Mouse (Mus musculus): ENCODE measurements around the gene Egfl7. TPM values are rescaled to one million over a fixed set of nuclear protein-coding genes. Genes with fewer than 3 reads are reported as not detected.
A peak's percentile ranks its signal among the peaks of the same experiment; 100 is the strongest.

Egfl7 gene
- polyA plus RNA-seq, 1 experiment from 2014 or later = 85.7 TPM

GRCm38 (mm10) chr2:26596898-26597297 is 17.1 kb downstream of the Egfl7 start:
- no peak for DNase-seq (ENCODE audit: low spot score)
- peaks cover 11% of the 10 kb centered on the region for H3K27me3 ChIP-seq (ENCODE audit: low read depth, poor library complexity, severe bottlenecking)
- no peaks in the 10 kb centered on the region for H3K36me3 ChIP-seq
- H3K4me1 ChIP-seq = no peaks in the 10 kb centered on the region
- H3K4me3 ChIP-seq = no peak overlapping the region
- H3K27ac ChIP-seq (replicated peaks) = no peak overlapping the region
- 96% methylated on average over 3 of the region's 3 CpGs for WGBS
- no peaks in the 10 kb centered on the region for H3K9me3 ChIP-seq (replicated peaks)

- Histone ChIP-seq H3K9me3 (replicated peaks) (no peaks in the 10 kb centered on the region), H3K27ac (replicated peaks) (no peak overlapping the region), H3K27me3 (ENCODE audit: low read depth, poor library complexity, severe bottlenecking) (peaks cover 20% of the 10 kb centered on the region), H3K36me3 (no peaks in the 10 kb centered on the region), H3K4me1 (peaks cover under 1% of the 10 kb centered on the region; the same call in 1 of the 2 replicates), H3K4me3 (no peak overlapping the region)
- WGBS = 90% methylated on average over 2 of the region's 2 CpGs
- no peak for DNase-seq (ENCODE audit: low spot score)
Measured at GRCm38 (mm10) chr2:26597810-26598209, 18.0 kb downstream of the Egfl7 start.

- peaks cover 27% of the 10 kb centered on the region for H3K27me3 ChIP-seq (ENCODE audit: low read depth, poor library complexity, severe bottlenecking)
- no peaks in the 10 kb centered on the region for H3K36me3 ChIP-seq
- WGBS = 88% methylated on average over 3 of the region's 3 CpGs
- no peaks in the 10 kb centered on the region for H3K9me3 ChIP-seq (replicated peaks)
- DNase-seq (ENCODE audit: low spot score) = no peak
- H3K4me1 ChIP-seq = peaks cover 7% of the 10 kb centered on the region
- H3K4me3 ChIP-seq = no peak overlapping the region
- H3K27ac ChIP-seq (replicated peaks) = no peak overlapping the region
Measured at GRCm38 (mm10) chr2:26598462-26598861, 18.6 kb downstream of the Egfl7 start.

GRCm38 (mm10) chr2:26599965-26600364 is 20.2 kb downstream of the Egfl7 start:
- WGBS = 87% methylated on average over 4 of the region's 4 CpGs
- no peak for DNase-seq (ENCODE audit: low spot score)
- H3K9me3 ChIP-seq (replicated peaks) = no peaks in the 10 kb centered on the region
- H3K4me1 ChIP-seq = peaks cover 19% of the 10 kb centered on the region
- H3K27me3 ChIP-seq (ENCODE audit: low read depth, poor library complexity, severe bottlenecking) = peaks cover 42% of the 10 kb centered on the region
- H3K4me3 ChIP-seq = no peak overlapping the region
- no peak overlapping the region for H3K27ac ChIP-seq (replicated peaks)
- no peaks in the 10 kb centered on the region for H3K36me3 ChIP-seq

- Histone ChIP-seq H3K27ac (replicated peaks) (no peak overlapping the region), H3K36me3 (no peaks in the 10 kb centered on the region), H3K27me3 (ENCODE audit: low read depth, poor library complexity, severe bottlenecking) (peaks cover 49% of the 10 kb centered on the region), H3K4me1 (peaks cover 19% of the 10 kb centered on the region), H3K4me3 (no peak overlapping the region), H3K9me3 (replicated peaks) (no peaks in the 10 kb centered on the region)
- no peak for DNase-seq (ENCODE audit: low spot score)
- WGBS = 93% methylated on average over 2 of the region's 2 CpGs
Measured at GRCm38 (mm10) chr2:26600664-26601063, 20.9 kb downstream of the Egfl7 start.

- H3K27me3 ChIP-seq (ENCODE audit: low read depth, poor library complexity, severe bottlenecking) = peaks cover 58% of the 10 kb centered on the region
- 92% methylated on average over 1 of the region's 1 CpGs for WGBS
- no peaks in the 10 kb centered on the region for H3K9me3 ChIP-seq (replicated peaks)
- no peak overlapping the region for H3K4me3 ChIP-seq
- H3K4me1 ChIP-seq = peaks cover 19% of the 10 kb centered on the region
- no peaks in the 10 kb centered on the region for H3K36me3 ChIP-seq
- H3K27ac ChIP-seq (replicated peaks) = no peak overlapping the region
- DNase-seq (ENCODE audit: low spot score) = no peak
Measured at GRCm38 (mm10) chr2:26601595-26601994, 21.8 kb downstream of the Egfl7 start.

GRCm38 (mm10) chr2:26602631-26603030 is 22.8 kb downstream of the Egfl7 start:
- WGBS = 81% methylated on average over 5 of the region's 5 CpGs
- H3K36me3 ChIP-seq = no peaks in the 10 kb centered on the region
- H3K9me3 ChIP-seq (replicated peaks) = no peaks in the 10 kb centered on the region
- H3K27me3 ChIP-seq (ENCODE audit: low read depth, poor library complexity, severe bottlenecking) = peaks cover 64% of the 10 kb centered on the region
- no peak overlapping the region for H3K4me3 ChIP-seq
- no peak overlapping the region for H3K27ac ChIP-seq (replicated peaks)
- no peak for DNase-seq (ENCODE audit: low spot score)
- peaks cover 26% of the 10 kb centered on the region for H3K4me1 ChIP-seq

GRCm38 (mm10) chr2:26603159-26603558 is 23.3 kb downstream of the Egfl7 start:
- peak overlapping the region; percentile 78; the same call in 1 of the 2 replicates for H3K27ac ChIP-seq (replicated peaks)
- H3K27me3 ChIP-seq (ENCODE audit: low read depth, poor library complexity, severe bottlenecking) = peaks cover 68% of the 10 kb centered on the region
- peak overlapping the region; percentile 66 for H3K4me3 ChIP-seq
- no peaks in the 10 kb centered on the region for H3K9me3 ChIP-seq (replicated peaks)
- no peaks in the 10 kb centered on the region for H3K36me3 ChIP-seq
- no peak for DNase-seq (ENCODE audit: low spot score)
- 31% methylated on average over 6 of the region's 6 CpGs for WGBS
- peaks cover 26% of the 10 kb centered on the region for H3K4me1 ChIP-seq

GRCm38 (mm10) chr2:26603720-26604671 is 24.2 kb downstream of the Egfl7 start, which contains the start of gene Agpat2:
Agpat2 (minus strand) TSS chr2:26604417.
- peaks cover 68% of the 10 kb centered on the region for H3K27me3 ChIP-seq (ENCODE audit: low read depth, poor library complexity, severe bottlenecking)

GRCm38 (mm10) chr2:26605331-26605730 is 25.5 kb downstream of the Egfl7 start:
- no peaks in the 10 kb centered on the region for H3K9me3 ChIP-seq (replicated peaks)
- WGBS = 85% methylated on average over 8 of the region's 8 CpGs
- H3K36me3 ChIP-seq = no peaks in the 10 kb centered on the region
- H3K4me3 ChIP-seq = no peak overlapping the region
- H3K27ac ChIP-seq (replicated peaks) = no peak overlapping the region
- peaks cover 26% of the 10 kb centered on the region for H3K4me1 ChIP-seq
- H3K27me3 ChIP-seq (ENCODE audit: low read depth, poor library complexity, severe bottlenecking) = peaks cover 71% of the 10 kb centered on the region
- DNase-seq (ENCODE audit: low spot score) = no peak

More at GRCm38 (mm10) chr2:26603720-26604671, 24.2 kb downstream of the Egfl7 start, which contains the start of gene Agpat2:
- under 1% methylated on average over 98 of the region's 103 CpGs for WGBS
- Histone ChIP-seq H3K27ac (replicated peaks) (peak within 1 kb of the TSS; percentile 78), H3K4me1 (peaks cover 26% of the 10 kb centered on the region), H3K9me3 (replicated peaks) (no peaks in the 10 kb centered on the region), H3K4me3 (peak within 1 kb of the TSS; percentile 66), H3K36me3 (no peaks in the 10 kb centered on the region)
- peak; percentile 64 for DNase-seq (ENCODE audit: low spot score)

- H3K27me3 ChIP-seq (ENCODE audit: low read depth, poor library complexity, severe bottlenecking) = peaks cover 63% of the 10 kb centered on the region
Measured at GRCm38 (mm10) chr2:26606579-26606978, 26.8 kb downstream of the Egfl7 start.

GRCm38 (mm10) chr2:26607056-26607910 is 27.5 kb downstream of the Egfl7 start:
- WGBS = 60% methylated on average over 6 of the region's 6 CpGs
- H3K27me3 ChIP-seq (ENCODE audit: low read depth, poor library complexity, severe bottlenecking) = peaks cover 56% of the 10 kb centered on the region
- H3K36me3 ChIP-seq = no peaks in the 10 kb centered on the region
- no peak for DNase-seq (ENCODE audit: low spot score)
- no peak overlapping the region for H3K4me3 ChIP-seq
- no peaks in the 10 kb centered on the region for H3K9me3 ChIP-seq (replicated peaks)
- H3K4me1 ChIP-seq = peaks cover 26% of the 10 kb centered on the region
- 0 out of 2 replicates have a peak overlapping the region, but pooled peaks have one; percentile 23 for H3K27ac ChIP-seq (replicated peaks)

More at GRCm38 (mm10) chr2:26606579-26606978, 26.8 kb downstream of the Egfl7 start:
- H3K27ac ChIP-seq (replicated peaks) = no peak overlapping the region
- H3K9me3 ChIP-seq (replicated peaks) = no peaks in the 10 kb centered on the region
- H3K36me3 ChIP-seq = no peaks in the 10 kb centered on the region
- H3K4me3 ChIP-seq = no peak overlapping the region
- DNase-seq (ENCODE audit: low spot score) = no peak
- 75% methylated on average over 3 of the region's 3 CpGs for WGBS
- peaks cover 26% of the 10 kb centered on the region for H3K4me1 ChIP-seq

Data from midbrain, embryonic 10.5 days (tissue).